Mouse (Mus musculus) brain, embryonic 14.5 days (tissue): ENCODE measurements around the gene Hipk2.

ENCODE experiments used
- CTCF ChIP-seq: fragments of 200-500 bp; IDR thresholded peaks from 2 replicates; pipeline ENCODE4 v1.5.1; 2012; ENCODE audit warnings: inconsistent platforms, mild to moderate bottlenecking, moderate library complexity, borderline replicate concordance; ENCODE audit not compliant: insufficient read depth, insufficient read length; ENCODE audit errors: extremely low read depth
- POLR2A ChIP-seq: fragments of 200-500 bp; IDR thresholded peaks from 2 replicates; pipeline ENCODE4 v1.6.1; 2012; ENCODE audit warnings: mild to moderate bottlenecking, inconsistent platforms, borderline replicate concordance; ENCODE audit not compliant: poor library complexity, insufficient read depth, insufficient read length, severe bottlenecking; ENCODE audit errors: extremely low read depth

DNA sequence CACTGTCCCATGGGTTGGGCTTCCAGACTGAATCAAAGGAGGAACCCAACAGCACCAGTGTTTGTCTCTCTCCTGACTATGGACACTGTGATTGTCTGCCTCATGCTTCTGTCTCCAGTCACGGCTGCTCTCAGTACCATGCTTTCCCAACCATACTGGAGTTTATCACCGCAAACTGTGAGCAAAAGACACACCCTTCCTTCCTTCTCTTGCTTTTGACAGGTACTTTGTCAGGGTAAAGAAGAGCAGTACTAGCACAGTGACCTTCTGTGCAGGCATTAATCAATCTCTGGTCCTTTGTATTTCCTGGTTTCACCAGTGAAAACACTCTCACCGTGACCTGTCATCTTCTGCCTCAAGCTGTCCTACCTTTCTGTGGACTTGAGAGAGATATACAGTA is 25.7 kb upstream of the Hipk2 start:
- TF ChIP-seq CTCF = no peak
- no peak for TF ChIP-seq POLR2A
